Mouse (Mus musculus): ENCODE measurements around the gene Dis3l2. TPM values are rescaled to one million over a fixed set of nuclear protein-coding genes. Genes with fewer than 3 reads are reported as not detected.
A peak's percentile ranks its signal among the peaks of the same experiment; 100 is the strongest.

Gene Dis3l2
- polyA plus RNA-seq, 1 experiment from 2014 or later, result 23.2 TPM

GRCm38 (mm10) chr1:87038477-87039070 lies 335.0 kb downstream of the Dis3l2 start:
- no peak overlapping the region for H3K27ac ChIP-seq
- 83% methylated on average over 2 of the region's 2 CpGs for WGBS
- DNase-seq (ENCODE audit: low spot score), result no peak
- H3K36me3 ChIP-seq, result no peaks in the 10 kb centered on the region
- no peaks in the 10 kb centered on the region for H3K9me3 ChIP-seq
- no peak overlapping the region for H3K4me3 ChIP-seq
- no peaks in the 10 kb centered on the region for H3K27me3 ChIP-seq (ENCODE audit: insufficient read depth, poor library complexity, severe bottlenecking)
- peaks cover 26% of the 10 kb centered on the region for H3K4me1 ChIP-seq

- no peaks in the 10 kb centered on the region; the same call in 1 of the 2 replicates for H3K36me3 ChIP-seq
- H3K4me3 ChIP-seq, result no peak overlapping the region
- 35% methylated on average over 3 of the region's 3 CpGs for WGBS
- H3K4me1 ChIP-seq, result peaks cover 12% of the 10 kb centered on the region
- H3K27ac ChIP-seq, result no peak overlapping the region
- no peaks in the 10 kb centered on the region for H3K9me3 ChIP-seq
- no peaks in the 10 kb centered on the region for H3K27me3 ChIP-seq (ENCODE audit: insufficient read depth, poor library complexity, severe bottlenecking)
- DNase-seq (ENCODE audit: low spot score), result peak; percentile 79
Measured at GRCm38 (mm10) chr1:87041119-87041518, 337.5 kb downstream of the Dis3l2 start.

GRCm38 (mm10) chr1:87041814-87042438 lies 338.3 kb downstream of the Dis3l2 start:
- H3K4me1 ChIP-seq, result peaks cover 4% of the 10 kb centered on the region
- no peak overlapping the region for H3K4me3 ChIP-seq
- DNase-seq (ENCODE audit: low spot score), result peak; percentile 82
- no peaks in the 10 kb centered on the region for H3K9me3 ChIP-seq
- no peak overlapping the region for H3K27ac ChIP-seq
- no peaks in the 10 kb centered on the region for H3K27me3 ChIP-seq (ENCODE audit: insufficient read depth, poor library complexity, severe bottlenecking)
- peaks cover 3% of the 10 kb centered on the region; the same call in 1 of the 2 replicates for H3K36me3 ChIP-seq
- 0% methylated on average over 1 of the region's 1 CpGs for WGBS

DNA sequence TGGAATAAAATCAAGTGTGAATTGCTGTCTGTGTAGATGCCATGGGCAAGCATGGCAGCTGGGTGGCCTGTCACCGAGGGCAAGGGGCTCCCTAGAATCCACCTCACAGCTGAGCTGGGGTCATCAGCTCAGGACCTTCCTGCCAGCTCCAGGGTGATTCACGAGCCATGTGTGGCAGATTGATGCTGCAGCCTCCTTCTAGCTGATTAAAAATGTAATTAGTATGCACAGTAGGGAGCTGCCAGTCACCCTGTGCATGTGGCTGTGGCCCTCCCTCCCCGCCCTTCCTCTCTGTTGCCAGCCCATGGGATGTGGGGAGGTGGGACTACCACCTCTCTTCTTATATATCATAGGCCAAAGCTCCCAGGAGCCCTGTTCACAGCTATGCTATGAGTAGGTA lies 346.5 kb downstream of the Dis3l2 start:
- whole genome bisulfite sequencing, result 75% methylated on average over 3 of the region's 3 CpGs
- no peak overlapping the region for H3K4me3 ChIP-seq
- no peak for DNase-seq (ENCODE audit: low spot score)

GRCm38 (mm10) chr1:87050700-87051099 lies 347.1 kb downstream of the Dis3l2 start:
- no peak overlapping the region for H3K27ac ChIP-seq
- peaks cover 8% of the 10 kb centered on the region for H3K36me3 ChIP-seq
- 63% methylated on average over 1 of the region's 1 CpGs for WGBS
- H3K4me3 ChIP-seq, result no peak overlapping the region
- no peaks in the 10 kb centered on the region for H3K4me1 ChIP-seq
- H3K27me3 ChIP-seq (ENCODE audit: insufficient read depth, poor library complexity, severe bottlenecking), result no peaks in the 10 kb centered on the region
- DNase-seq (ENCODE audit: low spot score), result no peak
- no peaks in the 10 kb centered on the region for H3K9me3 ChIP-seq

More for the DNA sequence above, 346.5 kb downstream of the Dis3l2 start:
- H3K9me3 ChIP-seq, result no peaks in the 10 kb centered on the region
- no peaks in the 10 kb centered on the region for H3K27me3 ChIP-seq (ENCODE audit: insufficient read depth, poor library complexity, severe bottlenecking)
- H3K4me1 ChIP-seq, result no peaks in the 10 kb centered on the region
- peaks cover 8% of the 10 kb centered on the region for H3K36me3 ChIP-seq
- no peak overlapping the region for H3K27ac ChIP-seq

DNA sequence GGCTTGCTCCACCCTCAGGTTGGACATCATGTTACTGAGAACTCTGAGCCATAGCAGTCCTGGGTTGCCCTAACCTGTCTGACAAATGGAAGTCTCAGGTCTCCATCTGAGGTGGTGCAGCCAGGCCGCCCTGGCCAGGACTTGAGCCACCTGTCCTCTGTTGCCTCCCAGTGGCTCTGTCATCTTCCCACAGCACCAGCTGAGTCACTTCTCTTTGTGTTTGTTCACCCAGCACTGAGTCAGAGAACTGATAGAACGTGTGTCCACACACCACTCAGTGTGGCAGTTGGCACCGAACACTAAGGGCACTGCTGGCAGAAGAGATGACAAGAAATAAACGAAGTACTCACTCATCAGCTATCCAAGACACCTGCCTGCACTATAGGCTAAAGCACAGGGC lies 347.8 kb downstream of the Dis3l2 start:
- Histone ChIP-seq H3K9me3 (no peaks in the 10 kb centered on the region), H3K27me3 (ENCODE audit: insufficient read depth, poor library complexity, severe bottlenecking) (no peaks in the 10 kb centered on the region), H3K4me1 (no peaks in the 10 kb centered on the region), H3K27ac (no peak overlapping the region), H3K36me3 (peaks cover 7% of the 10 kb centered on the region), H3K4me3 (no peak overlapping the region)
- 77% methylated on average over 4 of the region's 4 CpGs for WGBS
- no peak for DNase-seq (ENCODE audit: low spot score)

DNA sequence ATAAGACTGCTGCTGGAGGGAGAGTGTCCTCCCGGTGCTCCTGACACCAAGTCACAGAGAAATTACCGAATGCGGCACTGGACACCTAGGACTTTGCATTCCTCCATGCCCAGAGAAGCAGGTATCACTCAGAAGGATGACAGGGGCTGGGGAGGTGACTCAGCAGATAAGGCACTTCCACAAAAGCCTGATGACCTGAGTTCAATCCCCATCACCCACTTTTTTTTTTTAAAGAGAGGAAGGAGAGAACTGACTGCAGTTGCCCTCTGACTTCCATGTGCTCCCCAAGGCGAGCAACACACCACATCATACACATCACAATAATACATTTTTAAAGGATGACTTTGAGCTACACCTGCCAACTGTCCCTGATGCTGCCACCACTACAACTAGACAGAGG lies 353.5 kb downstream of the Dis3l2 start:
- H3K27ac ChIP-seq, result no peak overlapping the region
- DNase-seq (ENCODE audit: low spot score), result no peak
- WGBS, result 72% methylated on average over 4 of the region's 4 CpGs
- H3K4me1 ChIP-seq, result no peaks in the 10 kb centered on the region
- no peak overlapping the region for H3K4me3 ChIP-seq
- H3K9me3 ChIP-seq, result no peaks in the 10 kb centered on the region
- no peaks in the 10 kb centered on the region for H3K27me3 ChIP-seq (ENCODE audit: insufficient read depth, poor library complexity, severe bottlenecking)
- H3K36me3 ChIP-seq, result no peaks in the 10 kb centered on the region

DNA sequence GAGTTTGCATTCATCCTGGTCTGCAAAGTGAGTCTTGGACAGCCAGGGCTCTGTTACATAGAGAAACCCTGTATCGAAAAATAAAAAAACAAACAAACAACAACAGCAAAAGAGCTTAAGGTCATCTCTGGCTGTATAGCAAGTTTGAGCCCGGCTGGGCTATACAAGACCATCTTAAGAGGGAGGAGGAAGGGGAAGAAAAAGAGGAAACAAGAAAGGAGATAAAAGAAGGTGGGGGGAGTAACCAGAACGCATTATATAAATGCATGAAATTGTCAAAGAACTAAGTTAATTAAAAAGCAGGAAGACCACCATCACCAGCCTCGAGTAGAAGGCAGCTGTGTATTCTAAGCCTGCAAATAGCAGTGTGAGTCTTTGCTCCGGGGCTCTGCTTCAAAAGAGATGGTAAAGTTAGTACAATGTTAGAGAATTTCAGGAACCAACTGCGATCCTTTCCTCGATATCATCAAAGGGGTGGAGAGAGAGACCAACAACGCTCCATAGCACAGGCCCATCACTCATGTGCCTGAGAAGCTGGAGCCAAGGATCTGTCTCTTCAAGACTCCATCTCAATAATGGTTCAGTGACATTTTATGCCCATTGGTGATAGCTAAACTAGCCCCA lies 355.5 kb downstream of the Dis3l2 start:
- no peaks in the 10 kb centered on the region for H3K4me1 ChIP-seq
- H3K27me3 ChIP-seq (ENCODE audit: insufficient read depth, poor library complexity, severe bottlenecking), result no peaks in the 10 kb centered on the region
- no peak overlapping the region for H3K27ac ChIP-seq
- H3K4me3 ChIP-seq, result no peak overlapping the region
- no peak for DNase-seq (ENCODE audit: low spot score)
- no peaks in the 10 kb centered on the region for H3K9me3 ChIP-seq
- no peaks in the 10 kb centered on the region for H3K36me3 ChIP-seq
- 78% methylated on average over 8 of the region's 8 CpGs for WGBS

- no peaks in the 10 kb centered on the region for H3K27me3 ChIP-seq (ENCODE audit: insufficient read depth, poor library complexity, severe bottlenecking)
- no peak for DNase-seq (ENCODE audit: low spot score)
- H3K4me1 ChIP-seq, result 0 out of 2 replicates have a peak, but pooled peaks cover 2% of the 10 kb centered on the region
- no peak overlapping the region for H3K4me3 ChIP-seq
- no peak overlapping the region for H3K27ac ChIP-seq
- H3K9me3 ChIP-seq, result no peaks in the 10 kb centered on the region
- H3K36me3 ChIP-seq, result no peaks in the 10 kb centered on the region
Measured at GRCm38 (mm10) chr1:87060913-87061312, 357.3 kb downstream of the Dis3l2 start.

DNA sequence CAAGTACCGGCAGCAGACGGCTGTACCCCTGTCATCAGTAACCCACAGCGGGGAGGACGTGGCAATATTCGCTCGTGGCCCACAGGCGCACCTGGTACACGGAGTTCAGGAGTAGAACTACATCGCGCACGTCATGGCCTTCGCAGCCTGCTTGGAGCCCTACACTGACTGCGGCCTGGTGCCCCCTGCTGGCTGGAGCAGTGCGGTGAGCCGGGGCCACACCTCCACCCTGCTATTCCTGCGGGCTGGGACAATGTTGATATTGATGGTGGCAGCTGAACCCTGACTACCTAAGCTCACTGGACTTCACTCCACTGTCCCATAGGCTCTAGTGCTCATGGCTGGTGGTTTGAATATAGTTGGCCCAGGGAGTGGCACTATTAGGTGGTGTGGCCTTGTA lies 367.1 kb downstream of the Dis3l2 start:
- Histone ChIP-seq H3K27ac (no peak overlapping the region), H3K4me1 (peaks cover 8% of the 10 kb centered on the region), H3K27me3 (ENCODE audit: insufficient read depth, poor library complexity, severe bottlenecking) (peaks cover 6% of the 10 kb centered on the region; the same call in 1 of the 2 replicates), H3K4me3 (no peak overlapping the region), H3K9me3 (no peaks in the 10 kb centered on the region), H3K36me3 (no peaks in the 10 kb centered on the region)
- DNase-seq (ENCODE audit: low spot score), result no peak
- 44% methylated on average over 16 of the region's 16 CpGs for WGBS

DNA sequence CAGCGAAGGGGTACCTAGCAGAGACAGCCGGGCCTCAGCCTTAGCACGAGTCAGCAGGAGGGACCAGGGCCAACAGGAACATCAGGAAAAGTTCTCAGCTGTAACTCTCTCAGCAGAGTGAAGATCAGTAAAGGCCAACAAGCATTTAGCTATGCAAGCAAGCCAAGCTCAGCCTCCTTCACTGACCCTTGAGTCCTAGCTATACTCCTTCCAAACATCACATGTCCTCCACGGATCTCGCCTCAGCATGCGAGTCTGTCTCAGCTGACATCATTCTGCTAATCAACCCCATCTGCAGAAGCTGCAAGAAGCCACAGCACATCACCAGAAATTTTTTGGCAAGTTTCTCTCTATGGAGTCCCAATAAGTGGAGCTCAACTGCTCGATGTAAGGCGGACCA lies 370.2 kb downstream of the Dis3l2 start:
- Histone ChIP-seq H3K4me3 (no peak overlapping the region), H3K27me3 (ENCODE audit: insufficient read depth, poor library complexity, severe bottlenecking) (peaks cover 6% of the 10 kb centered on the region; the same call in 1 of the 2 replicates), H3K36me3 (no peaks in the 10 kb centered on the region), H3K4me1 (no peaks in the 10 kb centered on the region), H3K9me3 (no peaks in the 10 kb centered on the region), H3K27ac (no peak overlapping the region)
- DNase-seq (ENCODE audit: low spot score), result no peak
- 79% methylated on average over 8 of the region's 8 CpGs for WGBS

GRCm38 (mm10) chr1:87086196-87086595 lies 382.6 kb downstream of the Dis3l2 start:
- no peaks in the 10 kb centered on the region for H3K4me1 ChIP-seq
- no peaks in the 10 kb centered on the region for H3K9me3 ChIP-seq
- no peak overlapping the region for H3K27ac ChIP-seq
- no peak overlapping the region for H3K4me3 ChIP-seq
- no peak for DNase-seq (ENCODE audit: low spot score)
- H3K36me3 ChIP-seq, result no peaks in the 10 kb centered on the region
- WGBS, result 73% methylated on average over 4 of the region's 4 CpGs
- H3K27me3 ChIP-seq (ENCODE audit: insufficient read depth, poor library complexity, severe bottlenecking), result 0 out of 2 replicates have a peak, but pooled peaks cover 7% of the 10 kb centered on the region

GRCm38 (mm10) chr1:87086964-87087363 lies 383.4 kb downstream of the Dis3l2 start:
- Histone ChIP-seq H3K4me1 (no peaks in the 10 kb centered on the region), H3K9me3 (no peaks in the 10 kb centered on the region), H3K36me3 (no peaks in the 10 kb centered on the region), H3K4me3 (no peak overlapping the region), H3K27me3 (ENCODE audit: insufficient read depth, poor library complexity, severe bottlenecking) (0 out of 2 replicates have a peak, but pooled peaks cover 7% of the 10 kb centered on the region), H3K27ac (no peak overlapping the region)
- no peak for DNase-seq (ENCODE audit: low spot score)
- 63% methylated on average over 17 of the region's 17 CpGs for WGBS

Data from heart, embryonic 10.5 days (tissue).